Mouse (Mus musculus): Measurements from ENCODE around the gene Noc2l. TPM values are rescaled to one million over a fixed set of nuclear protein-coding genes. Genes with fewer than 3 reads are reported as not detected.

The Noc2l gene
- 10 to 100 TPM; 70.4 to 71.6 TPM for total RNA-seq (2021)
- long read RNA-seq, experiment 1, transcript Noc2l-201 (19 exons, 2,785 nt): major isoform, 89 of 208 reads
- long read RNA-seq, experiment 1, partial matches to known transcripts: 63 of 208 reads
- long read RNA-seq, experiment 1, other reads (novel, unspliced or antisense): 56 of 208 reads
- long read RNA-seq, experiment 2, transcript Noc2l-201 (19 exons, 2,785 nt): major isoform, 62 of 127 reads
- long read RNA-seq, experiment 2, partial matches to known transcripts: 38 of 127 reads
- long read RNA-seq, experiment 2, other reads (novel, unspliced or antisense): 27 of 127 reads

GRCm38 (mm10) chr4:156235808-156236533, at the start of gene Noc2l:
Noc2l (plus strand) TSS chr4:156236010.
- peak; percentile 93 for DNase-seq (ENCODE audit: low spot score in 2 of 2)

- DNase-seq (ENCODE audit: low spot score in 2 of 2): no peak
Measured at GRCm38 (mm10) chr4:156188162-156188810, 47.5 kb upstream of the Noc2l start.

DNA sequence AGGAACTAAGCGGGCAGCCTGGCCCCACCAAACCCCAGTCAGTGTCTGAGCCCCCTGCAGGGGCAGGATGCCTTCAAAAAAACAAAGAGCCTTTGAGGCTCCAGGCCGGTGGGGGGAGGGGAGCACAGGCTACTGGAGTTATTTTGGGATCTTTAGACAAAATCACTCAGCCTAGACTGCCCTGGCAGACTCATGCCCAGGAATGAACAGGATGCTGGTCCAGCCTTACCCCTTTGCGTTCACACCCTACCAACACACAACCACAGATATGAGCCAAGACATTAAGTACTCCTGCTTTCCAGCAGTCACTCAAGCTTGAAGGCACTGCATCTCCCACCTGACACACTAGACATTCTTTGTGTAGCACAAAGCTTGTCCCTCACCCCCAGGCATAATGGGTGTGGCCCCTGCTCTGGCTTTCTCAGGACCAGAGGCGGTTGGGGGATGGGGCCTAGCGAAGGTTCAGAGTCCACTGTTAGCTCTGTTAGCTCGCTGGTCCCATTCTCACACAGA, 46.9 kb upstream of the Noc2l start:
- DNase-seq (ENCODE audit: low spot score in 2 of 2): no peak

DNA sequence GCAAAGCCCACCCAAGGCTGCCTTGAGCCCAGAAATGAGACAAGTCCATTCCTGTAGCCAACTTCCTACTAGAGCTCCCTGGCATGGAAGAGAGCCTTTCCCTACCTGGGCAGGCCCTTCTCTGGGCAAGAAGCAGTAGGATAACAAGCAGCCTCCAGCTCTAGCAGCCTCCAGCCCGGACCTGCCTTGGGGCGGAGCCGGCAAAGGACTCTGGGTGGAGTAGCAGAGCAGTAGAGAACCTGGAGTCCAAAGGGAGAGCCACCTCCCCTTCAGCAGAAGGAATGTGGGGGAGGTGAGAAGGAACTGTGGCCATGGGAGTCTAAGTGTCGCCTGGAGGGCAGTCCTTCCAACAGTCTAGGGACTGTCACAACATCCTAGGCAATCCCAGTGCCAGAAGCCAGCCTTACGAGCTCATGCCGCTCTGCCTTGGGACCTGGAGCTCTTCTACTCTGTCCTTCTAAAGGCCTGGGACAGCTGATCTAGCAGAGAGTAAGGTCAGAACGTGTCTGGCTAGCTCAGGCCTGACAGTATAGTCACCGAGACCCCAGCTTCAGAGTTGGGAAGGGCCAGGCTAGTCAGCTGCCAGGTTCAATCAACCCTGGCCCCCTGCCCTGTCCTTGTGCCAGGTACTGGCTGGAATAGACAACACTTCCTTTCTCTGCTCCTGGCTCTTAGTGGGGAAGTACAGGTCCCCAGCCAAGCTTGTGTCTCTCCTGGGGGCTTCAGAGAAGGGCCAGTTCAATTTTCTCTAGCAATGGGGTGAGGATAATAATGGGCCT, 43.2 kb upstream of the Noc2l start:
- DNase-seq (ENCODE audit: low spot score in 2 of 2): no peak

GRCm38 (mm10) chr4:156193200-156193590, 42.6 kb upstream of the Noc2l start:
- DNase-seq (ENCODE audit: low spot score in 2 of 2): no peak

DNA sequence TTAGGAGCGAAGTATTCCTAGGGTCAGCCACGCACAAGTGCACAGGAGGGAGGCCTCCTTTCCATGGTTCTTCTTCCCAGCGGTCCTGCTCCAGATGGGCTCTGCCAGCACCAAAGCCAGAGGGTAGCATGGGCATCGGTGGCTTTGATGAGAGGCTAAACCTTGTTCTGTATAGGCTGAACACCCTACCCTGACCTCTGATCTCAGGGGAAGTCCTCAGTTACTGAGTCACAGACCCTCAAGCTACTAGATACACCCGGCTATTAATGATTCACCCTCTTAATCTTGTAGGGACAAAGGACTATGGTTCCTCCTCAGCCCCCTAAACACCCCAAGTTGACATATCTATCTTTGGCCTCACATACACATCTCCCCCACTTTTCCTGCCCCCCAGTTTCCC, 41.9 kb upstream of the Noc2l start:
- no peak for DNase-seq (ENCODE audit: low spot score in 2 of 2)

GRCm38 (mm10) chr4:156194346-156194745, 41.5 kb upstream of the Noc2l start:
- no peak for DNase-seq (ENCODE audit: low spot score in 2 of 2)

DNA sequence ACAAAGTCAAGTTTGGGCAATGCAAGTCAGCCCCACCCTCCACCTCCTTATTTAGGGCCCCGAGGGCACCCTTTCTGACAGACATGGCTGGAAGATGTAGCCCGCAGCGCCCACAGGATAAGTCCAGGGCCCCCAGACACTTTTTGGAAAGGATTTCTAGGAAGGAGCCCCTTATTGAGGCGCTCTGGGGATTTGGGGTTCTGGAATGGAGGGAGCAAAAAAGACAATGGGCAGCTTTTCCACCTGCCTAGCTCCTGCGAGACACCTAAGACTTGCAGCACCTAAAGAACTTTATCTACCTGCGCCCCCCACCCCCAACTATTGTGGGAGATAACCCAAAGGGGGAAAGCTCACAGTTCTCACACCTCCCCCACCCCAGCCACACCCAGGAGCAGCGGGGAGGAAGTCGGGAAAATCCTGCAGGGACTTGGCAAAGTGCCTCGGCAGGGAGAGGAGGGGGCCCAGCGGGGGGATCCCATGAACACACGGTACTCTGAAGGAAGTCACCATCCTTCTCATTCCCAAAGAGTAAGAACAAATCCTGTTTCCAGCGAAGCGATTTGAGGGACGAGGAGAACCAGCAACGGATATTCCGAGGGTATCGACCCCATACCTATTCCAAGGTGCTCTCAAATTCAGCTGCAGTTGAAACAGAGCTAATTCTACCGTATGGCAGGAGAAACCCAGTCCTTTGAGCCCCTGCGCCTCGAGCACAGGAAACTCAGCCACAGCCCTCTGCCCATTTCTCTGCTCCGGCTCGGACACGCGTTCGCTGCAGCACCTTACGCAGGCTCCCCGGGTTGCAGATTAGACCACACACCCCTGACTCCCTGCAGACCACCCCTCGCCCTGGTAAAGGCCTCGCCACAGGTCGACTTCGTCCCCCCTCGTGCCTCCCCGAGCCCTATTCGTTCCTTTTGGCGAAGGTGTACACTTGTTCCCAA, 39.6 kb upstream of the Noc2l start:
- DNase-seq (ENCODE audit: low spot score in 2 of 2): peak in 1 of 2 experiments; percentile 24

GRCm38 (mm10) chr4:156197131-156197828, 38.5 kb upstream of the Noc2l start, which contains the start of gene Agrn:
Agrn (minus strand) TSS chr4:156197488.
- DNase-seq (ENCODE audit: low spot score in 2 of 2): peak; percentile 49 to 50

GRCm38 (mm10) chr4:156197829-156198205, 38.0 kb upstream of the Noc2l start:
- peak; percentile 68 for DNase-seq (ENCODE audit: low spot score in 2 of 2)

DNA sequence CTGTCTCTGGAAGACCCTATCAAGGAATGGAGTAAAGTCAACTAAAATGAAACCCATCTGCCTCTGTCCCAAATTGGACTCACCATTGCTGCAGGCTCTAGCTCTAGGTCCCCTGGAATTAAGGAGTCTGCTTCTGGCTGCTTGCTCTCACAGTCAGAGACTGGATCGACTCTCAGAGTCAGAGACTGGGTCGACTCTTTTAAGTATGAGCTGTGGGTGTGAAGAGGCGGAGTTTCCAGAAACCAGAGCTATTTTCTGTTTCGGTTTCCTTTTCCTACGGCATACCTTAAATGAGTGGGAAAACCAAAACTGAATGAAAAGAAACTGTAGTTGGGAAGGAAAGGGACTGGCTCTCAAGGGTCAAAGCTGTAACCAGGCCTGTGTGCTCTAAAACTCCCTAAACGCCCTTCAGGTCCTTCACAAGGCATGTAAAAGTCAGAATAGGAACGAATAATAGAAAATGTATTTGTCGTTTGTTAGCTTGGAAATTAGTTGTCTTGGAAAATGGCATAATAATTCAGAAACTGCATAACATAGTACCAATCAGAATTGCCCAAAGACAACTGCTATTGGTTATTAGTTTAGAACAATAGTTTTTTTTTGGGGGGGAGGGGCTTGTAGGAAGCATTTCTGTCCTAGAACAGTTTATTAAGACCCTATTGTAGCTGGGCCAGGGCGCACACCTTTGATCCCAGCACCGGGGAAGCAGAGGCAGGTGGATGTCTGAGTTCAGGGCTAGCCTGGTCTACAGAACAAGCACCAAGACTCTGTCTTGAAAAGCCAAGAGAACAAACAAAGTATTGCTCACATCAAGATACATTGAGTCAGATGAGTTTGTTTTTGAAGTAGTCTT, 35.0 kb upstream of the Noc2l start, which contains the start of gene Isg15:
Gene Isg15, minus strand, starts transcription at position 196 of the 853 bp plus-strand sequence.
- no peak for DNase-seq (ENCODE audit: low spot score in 2 of 2)

DNA sequence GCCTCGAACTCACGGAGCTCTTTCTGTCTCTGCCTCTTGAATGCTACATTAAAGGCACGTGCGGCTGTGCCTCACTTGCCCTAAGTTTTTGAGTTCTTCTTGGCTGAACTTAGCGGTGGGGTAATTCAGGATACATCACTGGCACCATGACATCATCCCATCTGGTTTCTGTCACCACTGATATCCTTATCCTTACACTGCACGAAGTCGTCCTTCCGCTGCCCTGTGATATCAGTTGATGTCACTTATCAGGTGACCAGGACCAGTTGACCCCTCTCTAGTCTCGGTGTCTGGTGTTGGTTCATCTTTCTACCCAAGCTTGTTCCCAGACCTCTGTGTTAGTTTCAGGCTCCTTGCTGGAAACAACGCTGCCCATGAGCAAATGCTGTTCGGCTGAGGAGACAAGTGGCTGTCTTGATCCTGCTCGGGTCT, 33.3 kb upstream of the Noc2l start:
- no peak for DNase-seq (ENCODE audit: low spot score in 2 of 2)

DNA sequence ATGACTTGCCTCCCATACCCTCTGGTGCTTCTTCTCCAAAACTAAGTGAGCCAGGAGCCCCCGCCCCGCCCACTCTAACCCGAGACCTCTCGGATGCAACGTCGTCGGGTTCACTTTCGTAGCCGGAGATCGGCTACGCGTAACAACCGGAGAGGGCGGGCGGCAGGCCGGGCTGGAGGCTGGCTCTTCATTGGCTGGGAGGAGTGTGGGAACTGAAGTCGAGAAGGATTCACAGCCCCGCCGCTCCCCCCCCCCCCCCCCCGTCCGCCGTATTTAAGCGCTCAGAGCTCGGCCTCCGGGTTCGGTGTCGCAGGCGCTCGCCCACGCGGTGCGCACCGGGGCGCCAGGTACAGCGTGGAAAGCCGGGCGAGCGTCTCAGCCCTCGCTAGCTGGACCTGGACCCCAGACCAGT, 32.8 kb upstream of the Noc2l start, which contains the start of gene AW011738:
Gene AW011738, plus strand, starts transcription at position 304 of the 412 bp plus-strand sequence.
- DNase-seq (ENCODE audit: low spot score in 2 of 2): peak; percentile 55 to 60

- DNase-seq (ENCODE audit: low spot score in 2 of 2): peak; percentile 18 to 28
Measured at GRCm38 (mm10) chr4:156203413-156204131, 32.2 kb upstream of the Noc2l start.

GRCm38 (mm10) chr4:156208872-156209271, 26.9 kb upstream of the Noc2l start:
- DNase-seq (ENCODE audit: low spot score in 2 of 2): no peak

GRCm38 (mm10) chr4:156209963-156210635, 25.7 kb upstream of the Noc2l start:
- DNase-seq (ENCODE audit: low spot score in 2 of 2): no peak

GRCm38 (mm10) chr4:156213134-156213533, 22.7 kb upstream of the Noc2l start:
- no peak for DNase-seq (ENCODE audit: low spot score in 2 of 2)

Data from left cerebral cortex, adult 18-20 months (tissue).